In genomic region chr4:10049411-10049810, GRCm38 (mm10) we compare ENCODE assay signal across 28 mouse cellular contexts.
DNase-seq lines count a peak whose midpoint lies in the region; ATAC-seq and TF ChIP-seq lines count a peak whose summit lies in the region.
"Had no signal": no experiment of that assay in that cellular context is flagged by ENCODE, and none has a peak within 500 bp of the region (broad histone marks: within the 10 kb centered on the region; RNA-seq: fewer than 3 reads in every experiment).

No protein-coding gene starts in this region.

- H3K36me3 ChIP-seq in MEL (ENCODE audit: control insufficient read depth in 1 of 2, insufficient read depth in 2 of 2, low read length in 2 of 2): peaks cover 0 to 3% of the 10 kb centered on the region in 2 experiments; a peak in 2 of 4 replicates
- no peaks in the 10 kb centered on the region for H3K36me3 ChIP-seq in forebrain, postnatal 0 days (ENCODE audit: insufficient read depth)
- H3K36me3 ChIP-seq: embryonic facial prominence, embryonic 12.5 days; embryonic facial prominence, embryonic 15.5 days; forebrain, embryonic 12.5 days; forebrain, embryonic 15.5 days; G1E; hindbrain, embryonic 10.5 days; hindbrain, embryonic 13.5 days; intestine, embryonic 15.5 days had no signal

- H3K4me3 ChIP-seq in MEL (ENCODE audit: control insufficient read depth in 1 of 2, insufficient read depth in 1 of 2, low read depth in 2 of 2, low read length in 2 of 2): no peak overlapping the region
- no peak overlapping the region for H3K4me3 ChIP-seq in forebrain, postnatal 0 days (ENCODE audit: low read depth, low read length)
- H3K4me3 ChIP-seq: embryonic facial prominence, embryonic 12.5 days; embryonic facial prominence, embryonic 15.5 days; erythroblast, embryonic 14.5 days; forebrain, embryonic 12.5 days; forebrain, embryonic 15.5 days; hindbrain, embryonic 10.5 days; hindbrain, embryonic 13.5 days; intestine, embryonic 15.5 days had no signal

- 73% methylated on average over 4 of the region's 4 CpGs for WGBS in forebrain, postnatal 0 days

- no peaks in the 10 kb centered on the region for H3K27me3 ChIP-seq in MEL (ENCODE audit: control insufficient read depth in 1 of 2, insufficient read depth in 2 of 2, low read length in 2 of 2)
- no peaks in the 10 kb centered on the region for H3K27me3 ChIP-seq in forebrain, postnatal 0 days (ENCODE audit: insufficient read depth, low read length)
- H3K27me3 ChIP-seq: embryonic facial prominence, embryonic 12.5 days; embryonic facial prominence, embryonic 15.5 days; forebrain, embryonic 12.5 days; forebrain, embryonic 15.5 days; hindbrain, embryonic 13.5 days; intestine, embryonic 15.5 days had no signal

- TF ChIP-seq EP300 in MEL (IDR thresholded peaks at IDR 0.05; ENCODE audit: low read depth in 1 of 2, low read length in 2 of 2): peak; percentile 81 to 85

- no peak overlapping the region for H3K27ac ChIP-seq in MEL (ENCODE audit: control insufficient read depth, low read depth, low read length)
- no peak overlapping the region for H3K27ac ChIP-seq in forebrain, postnatal 0 days (ENCODE audit: low read depth, low read length)
- H3K27ac ChIP-seq: embryonic facial prominence, embryonic 12.5 days; embryonic facial prominence, embryonic 15.5 days; forebrain, embryonic 12.5 days; forebrain, embryonic 15.5 days; hindbrain, embryonic 10.5 days; hindbrain, embryonic 13.5 days; intestine, embryonic 15.5 days had no signal

- TF ChIP-seq POLR2A in MEL (IDR thresholded peaks at IDR 0.05; ENCODE audit: control insufficient read depth in 1 of 2, insufficient read depth in 1 of 2, low read depth in 1 of 2, low read length in 2 of 2, poor library complexity in 1 of 2): no peak

- ATAC-seq in common myeloid progenitor, adult 5-6 weeks (replicated peaks; ENCODE audit: low read depth, poor library complexity, severe bottlenecking): peak; percentile 95
- 0 out of 2 replicates have a peak, but pooled peaks have one; percentile 21 for ATAC-seq in megakaryocyte, adult 5-6 weeks (ENCODE audit: poor library complexity, severe bottlenecking)
- ATAC-seq in forebrain, postnatal 0 days: no peak
- ATAC-seq: activated CD4-positive, CD25-positive, alpha-beta regulatory T cell, adult 4 months; forebrain, embryonic 15.5 days; hindbrain, embryonic 16.5 days; intestine, embryonic 15.5 days had no signal

- H3K79me2 ChIP-seq in MEL (ENCODE audit: control insufficient read depth, insufficient read depth, low read length, poor library complexity): no peaks in the 10 kb centered on the region

- DNase-seq in MEL (ENCODE audit: low read depth, low spot score): peak; percentile 68
- DNase-seq in layer of hippocampus, adult 9-10 months (ENCODE audit: low spot score): no peak
- DNase-seq in forebrain, postnatal 0 days: no peak
- no peak for DNase-seq in left cerebral cortex, postnatal 14 days (ENCODE audit: low spot score in 2 of 2)
- DNase-seq: adrenal gland, postnatal 10 days; adrenal gland, postnatal 36 days; cerebellum, adult 11 months; cerebellum, adult 2 months; cerebellum, adult 9-11 months; cerebellum, postnatal 25 days; gastrocnemius, postnatal 10 days; gastrocnemius, postnatal 36 days; heart, adult 11 months; kidney, adult 11 months had no signal

- no peak for TF ChIP-seq RAD21 in MEL (IDR thresholded peaks at IDR 0.05; ENCODE audit: low read depth, low read length)

- H3K9me3 ChIP-seq in MEL (replicated peaks; ENCODE audit: insufficient read depth, low read length): no peaks in the 10 kb centered on the region
- no peaks in the 10 kb centered on the region for H3K9me3 ChIP-seq in forebrain, postnatal 0 days (ENCODE audit: low read length)
- H3K9me3 ChIP-seq: embryonic facial prominence, embryonic 12.5 days; embryonic facial prominence, embryonic 15.5 days; forebrain, embryonic 12.5 days; forebrain, embryonic 15.5 days; G1E; hindbrain, embryonic 10.5 days; hindbrain, embryonic 13.5 days; intestine, embryonic 15.5 days had no signal

- no peaks in the 10 kb centered on the region for H3K4me1 ChIP-seq in MEL (ENCODE audit: control insufficient read depth in 1 of 2, insufficient read depth in 2 of 2, low read length in 2 of 2)
- H3K4me1 ChIP-seq in forebrain, postnatal 0 days (ENCODE audit: insufficient read depth): no peaks in the 10 kb centered on the region
- H3K4me1 ChIP-seq: embryonic facial prominence, embryonic 15.5 days; forebrain, embryonic 12.5 days; forebrain, embryonic 15.5 days; hindbrain, embryonic 10.5 days; intestine, embryonic 15.5 days had no signal

- no peak overlapping the region for H3K4me2 ChIP-seq in forebrain, postnatal 0 days (ENCODE audit: low read depth)
- H3K4me2 ChIP-seq: embryonic facial prominence, embryonic 12.5 days; embryonic facial prominence, embryonic 15.5 days; forebrain, embryonic 12.5 days; forebrain, embryonic 15.5 days; heart, embryonic 11.5 days; hindbrain, embryonic 13.5 days; intestine, embryonic 15.5 days had no signal

- no peak overlapping the region for H3K9ac ChIP-seq in MEL (ENCODE audit: control insufficient read depth, low read depth, low read length, poor library complexity, severe bottlenecking)
- no peak overlapping the region for H3K9ac ChIP-seq in forebrain, postnatal 0 days
- H3K9ac ChIP-seq: embryonic facial prominence, embryonic 12.5 days; embryonic facial prominence, embryonic 15.5 days; forebrain, embryonic 12.5 days; forebrain, embryonic 15.5 days; hindbrain, embryonic 13.5 days; intestine, embryonic 15.5 days had no signal

- intact Hi-C loops in left cerebral cortex, postnatal 14 days (cut with DNase I): no loop called here

- no peak for TF ChIP-seq CTCF in MEL (IDR thresholded peaks at IDR 0.05 in 2 of 3, conservative IDR thresholded peaks at IDR 0.05 in 1 of 3; ENCODE audit: control insufficient read depth in 1 of 3, insufficient read depth in 1 of 3, low read depth in 2 of 3, low read length in 3 of 3, poor library complexity in 1 of 3, severe bottlenecking in 1 of 3)
- no peak for TF ChIP-seq CTCF in forebrain, postnatal 0 days (IDR thresholded peaks at IDR 0.05; ENCODE audit: low read depth)

TF ChIP-seq in MEL, 35 proteins besides CTCF, POLR2A, EP300 and RAD21:
- no peak for TF ChIP-seq BHLHE40 (IDR thresholded peaks at IDR 0.05; ENCODE audit: borderline replicate concordance, low read depth, low read length)
- TF ChIP-seq MEF2A (IDR thresholded peaks at IDR 0.05; ENCODE audit: extremely low read depth, insufficient replicate concordance, low read depth, low read length, poor library complexity, severe bottlenecking): no peak
- peak; percentile 38; the same call in 1 of the 2 replicates for TF ChIP-seq RCOR1 (IDR thresholded peaks at IDR 0.05; ENCODE audit: low read depth, low read length)
- TF ChIP-seq ELF1 (IDR thresholded peaks at IDR 0.05; ENCODE audit: low read depth, low read length): no peak
- TF ChIP-seq ETS1 (IDR thresholded peaks at IDR 0.05; ENCODE audit: low read depth, low read length): peak; percentile 44; the same call in 1 of the 2 replicates
- peak; percentile 66 for TF ChIP-seq TCF12 (IDR thresholded peaks at IDR 0.05; ENCODE audit: low read depth, low read length)
- 0 out of 2 replicates have a peak, but pooled peaks have one; percentile 31 for TF ChIP-seq MYB (IDR thresholded peaks at IDR 0.05; ENCODE audit: low read depth, low read length)
- TF ChIP-seq UBTF (IDR thresholded peaks at IDR 0.05; ENCODE audit: borderline replicate concordance, insufficient read depth, low read depth, low read length): no peak
- TF ChIP-seq ZKSCAN1 (IDR thresholded peaks at IDR 0.05; ENCODE audit: low read depth, low read length): no peak
- no peak for TF ChIP-seq NRF1 (IDR thresholded peaks at IDR 0.05; ENCODE audit: insufficient read depth, low read depth, low read length, poor library complexity, severe bottlenecking)
- TF ChIP-seq SIN3A (IDR thresholded peaks at IDR 0.05; ENCODE audit: low read length): no peak
- TF ChIP-seq TAL1 (IDR thresholded peaks at IDR 0.05; ENCODE audit: low read length): peak; percentile 76
- TF ChIP-seq ZNF384 (IDR thresholded peaks at IDR 0.05; ENCODE audit: low read depth, low read length): peak; percentile 84
- no peak for TF ChIP-seq USF2 (IDR thresholded peaks at IDR 0.05; ENCODE audit: borderline replicate concordance in 1 of 2, insufficient read depth in 1 of 2, low read depth in 1 of 2, low read length in 2 of 2)
- no peak for TF ChIP-seq ZC3H11A (IDR thresholded peaks at IDR 0.05; ENCODE audit: low read depth, low read length)
- TF ChIP-seq MAFK (IDR thresholded peaks at IDR 0.05; ENCODE audit: borderline replicate concordance, low read depth, low read length): no peak
- TF ChIP-seq GATA1 (IDR thresholded peaks at IDR 0.05; ENCODE audit: low read depth, low read length): peak; percentile 79
- no peak for TF ChIP-seq CHD2 (IDR thresholded peaks at IDR 0.05; ENCODE audit: low read length)
- TF ChIP-seq MAZ (IDR thresholded peaks at IDR 0.05; ENCODE audit: low read depth, low read length): no peak
- TF ChIP-seq USF1 (IDR thresholded peaks at IDR 0.05; ENCODE audit: low read depth, low read length): no peak
TF ChIP-seq in MEL: peak in this region for 7.
